Mouse (Mus musculus) induced T-regulatory cell, adult 2 months (primary cell): ENCODE results near the gene Apol11a.
A peak's percentile ranks its signal among the peaks of the same experiment; 100 is the strongest.
"Not testable (repeated sequence)": the region's sequence is repeated elsewhere in the genome, so short reads cannot be mapped to it uniquely, and the experiment has no call there.

Experiments
- DNase-seq: peaks from one replicate; pipeline ENCODE4 v3.0.0-alpha.2; 2012; ENCODE audit warnings: low read depth

Gene Apol11a

DNA sequence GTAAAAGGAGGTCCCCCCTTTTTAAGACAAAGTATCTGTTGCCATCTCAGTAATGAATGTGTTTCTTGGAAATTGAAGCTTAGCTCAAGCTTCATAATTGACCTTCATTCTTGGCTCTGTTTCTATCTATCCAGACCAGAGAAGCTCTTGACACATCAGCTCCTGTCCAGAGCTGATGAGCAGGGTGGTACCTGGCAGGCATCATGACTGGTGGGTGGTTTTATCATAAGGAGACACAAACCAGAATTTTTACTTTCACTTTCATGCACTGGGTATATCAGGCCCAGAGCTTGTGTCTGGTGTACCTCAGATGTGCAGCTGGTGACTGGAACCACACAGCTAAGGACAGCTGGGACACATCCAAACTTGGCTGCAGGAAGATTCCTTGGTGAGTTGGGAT lies at the start of gene Apol11a:
Apol11a (plus strand) TSS at position 306 of the 400 bp plus-strand sequence.
- not testable (repeated sequence) for DNase-seq

- not testable (repeated sequence) for DNase-seq
Observed at GRCm38 (mm10) chr15:77474699-77475390, 33.2 kb upstream of the Apol11a start.

- not testable (repeated sequence) for DNase-seq
Observed at GRCm38 (mm10) chr15:77476693-77477092, 31.4 kb upstream of the Apol11a start, which contains the start of gene Apol10a. Gene Apol10a, plus strand, starts transcription at chr15:77477047.

DNA sequence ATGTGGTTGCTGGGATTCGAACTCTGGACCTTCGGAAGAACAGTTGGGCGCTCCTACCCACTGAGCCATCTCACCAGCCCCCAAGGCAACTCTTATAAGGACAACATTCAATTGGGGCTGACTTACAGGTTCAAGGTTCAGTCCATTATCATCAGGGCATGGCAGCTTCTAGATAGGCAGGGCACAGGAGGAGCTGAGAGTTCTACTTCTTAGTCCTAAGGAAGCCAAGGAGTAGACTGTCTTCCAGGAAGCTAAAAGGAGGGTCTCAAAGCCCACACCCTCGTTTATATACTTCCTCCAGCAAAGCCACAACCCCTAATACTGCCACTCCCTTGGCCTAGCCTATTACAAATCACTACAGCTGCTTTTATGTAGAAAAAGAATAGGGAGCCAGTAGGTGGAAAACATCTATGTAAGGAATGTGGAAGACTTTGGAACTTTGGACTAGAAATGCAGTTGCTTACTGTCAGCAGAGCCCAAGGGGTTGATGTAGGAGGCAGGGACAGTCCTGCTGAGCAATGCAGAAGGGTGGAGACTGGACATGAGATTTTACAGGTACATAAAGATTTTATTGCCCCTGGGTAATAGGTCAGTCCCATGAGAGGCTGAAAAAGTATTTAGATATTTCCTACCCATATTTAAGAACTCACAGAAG lies 25.8 kb upstream of the Apol11a start:
- DNase-seq = no peak

DNA sequence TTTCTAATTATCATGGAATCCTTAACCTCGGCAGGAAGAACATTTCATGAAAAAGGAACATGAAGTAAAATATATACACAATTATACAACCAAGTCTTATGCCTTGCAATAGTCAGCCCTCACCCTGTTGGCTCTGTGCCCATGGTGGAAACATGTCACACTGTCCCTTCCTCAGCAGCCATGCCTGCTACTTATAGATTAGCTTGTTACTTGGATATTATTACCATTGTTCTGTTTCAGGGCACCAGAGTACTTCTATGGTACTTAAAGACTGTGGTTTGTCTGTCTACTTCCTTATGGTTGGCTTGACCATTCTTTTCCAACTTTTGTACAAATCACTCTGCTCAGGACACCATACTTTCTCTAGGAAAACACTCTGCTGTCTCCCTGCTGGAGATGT lies 14.9 kb upstream of the Apol11a start:
- DNase-seq = not testable (repeated sequence)

DNA sequence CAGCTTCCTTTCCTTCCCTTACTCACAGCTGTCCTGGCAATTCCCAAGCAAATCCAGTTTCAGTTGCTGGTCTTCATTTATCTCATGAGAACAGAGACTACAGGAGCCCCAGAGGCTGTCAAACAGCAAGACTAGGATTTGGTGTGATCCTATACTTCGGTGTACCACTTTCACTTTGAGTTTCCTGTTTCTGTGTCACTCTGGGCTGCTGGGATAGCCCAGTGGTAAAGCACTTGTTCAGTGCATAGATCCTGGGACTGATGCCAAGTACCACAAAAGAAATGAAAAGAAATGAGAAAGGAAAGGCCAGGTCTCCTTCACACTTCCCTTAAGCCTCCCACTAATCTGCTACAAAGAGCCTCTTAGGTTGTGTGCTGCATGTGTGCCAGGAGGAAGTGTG lies 13.4 kb upstream of the Apol11a start:
- DNase-seq = not testable (repeated sequence)

GRCm38 (mm10) chr15:77520596-77520995 lies 12.5 kb downstream of the Apol11a start:
- DNase-seq = not testable (repeated sequence)

DNA sequence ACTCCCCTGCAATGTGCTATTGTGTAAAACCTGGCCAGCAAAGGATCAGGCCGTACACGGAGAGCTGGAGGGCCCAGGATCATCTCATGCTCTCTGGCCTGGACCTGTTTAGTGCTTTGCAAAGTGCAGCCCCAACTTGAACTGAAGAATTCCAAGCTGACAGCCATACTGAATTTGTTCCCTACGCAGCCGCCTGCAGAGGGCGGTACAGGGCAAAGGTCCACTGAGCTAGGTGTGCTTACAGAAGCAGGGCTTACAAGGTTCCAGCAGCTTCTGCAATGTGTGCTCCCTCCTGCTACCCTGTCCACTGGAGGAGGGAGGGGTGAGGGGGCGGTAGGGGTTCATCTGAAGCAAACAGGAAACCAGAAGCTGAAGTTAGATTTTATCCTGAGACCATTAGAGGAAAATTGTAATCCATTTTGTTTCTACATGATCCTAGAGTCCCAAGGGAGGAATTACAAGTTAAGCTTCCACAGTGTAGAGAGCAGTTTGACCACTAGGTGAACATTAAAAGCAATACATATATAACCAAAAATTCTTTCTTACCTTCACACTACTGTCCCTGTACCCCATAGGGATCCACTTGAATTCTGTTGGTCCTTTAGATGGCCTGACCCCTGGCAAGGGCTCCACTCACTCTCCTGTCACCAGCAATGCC lies 15.2 kb downstream of the Apol11a start:
- peak; percentile 41 for DNase-seq

- DNase-seq = no peak
Observed at GRCm38 (mm10) chr15:77533216-77533615, 25.1 kb downstream of the Apol11a start, which contains the start of gene Apol7c. Gene Apol7c, minus strand, starts transcription at chr15:77533316.

GRCm38 (mm10) chr15:77539221-77539620 lies 31.1 kb downstream of the Apol11a start:
- not testable (repeated sequence) for DNase-seq

- DNase-seq = no peak
Observed at GRCm38 (mm10) chr15:77561792-77562191, 53.7 kb downstream of the Apol11a start, which contains the start of gene 1700025B11Rik. Gene 1700025B11Rik, minus strand, starts transcription at chr15:77561892.

DNA sequence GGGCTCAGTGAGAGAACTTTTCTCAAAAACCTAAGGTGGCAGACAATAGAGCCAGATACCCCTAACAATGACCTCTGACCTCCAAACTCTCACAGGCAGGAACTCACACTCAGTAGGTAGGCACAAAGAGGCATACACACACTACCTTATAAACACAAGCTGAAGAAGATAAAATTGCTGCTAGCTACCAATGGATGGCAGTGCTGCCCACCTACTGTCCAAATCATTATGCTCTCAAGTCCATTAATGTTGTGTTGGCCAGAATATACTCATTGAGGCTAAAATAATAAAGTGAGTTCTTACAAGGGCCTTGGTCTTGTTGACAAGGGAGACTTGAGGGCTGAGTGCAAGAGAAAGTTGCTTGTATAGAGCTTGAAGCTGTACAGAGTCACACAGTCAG lies 55.1 kb downstream of the Apol11a start:
- DNase-seq = no peak
